Mouse (Mus musculus) CD4-positive, CD25-positive, alpha-beta regulatory T cell, adult 4 months (primary cell): ENCODE results near the gene Sbds. TPM values are rescaled to one million over a fixed set of nuclear protein-coding genes. Genes with fewer than 3 reads are reported as not detected.
"Not testable (repeated sequence)": the region's sequence is repeated elsewhere in the genome, so short reads cannot be mapped to it uniquely, and the experiment has no call there.

Experiments
- ATAC-seq: one replicate; pipeline ENCODE4 v1.8.0; 2017
- polyA plus RNA-seq, 2 experiments: library from polyadenylated mRNA; unstranded; fragments of 100-300 nt; shearing (Covaris generic); gene quantifications; one replicate each; pipeline ENCODE4 v1.2.1; 2017

Gene Sbds
- polyA plus RNA-seq, 2 experiments from 2014 or later = 124 to 164 TPM

DNA sequence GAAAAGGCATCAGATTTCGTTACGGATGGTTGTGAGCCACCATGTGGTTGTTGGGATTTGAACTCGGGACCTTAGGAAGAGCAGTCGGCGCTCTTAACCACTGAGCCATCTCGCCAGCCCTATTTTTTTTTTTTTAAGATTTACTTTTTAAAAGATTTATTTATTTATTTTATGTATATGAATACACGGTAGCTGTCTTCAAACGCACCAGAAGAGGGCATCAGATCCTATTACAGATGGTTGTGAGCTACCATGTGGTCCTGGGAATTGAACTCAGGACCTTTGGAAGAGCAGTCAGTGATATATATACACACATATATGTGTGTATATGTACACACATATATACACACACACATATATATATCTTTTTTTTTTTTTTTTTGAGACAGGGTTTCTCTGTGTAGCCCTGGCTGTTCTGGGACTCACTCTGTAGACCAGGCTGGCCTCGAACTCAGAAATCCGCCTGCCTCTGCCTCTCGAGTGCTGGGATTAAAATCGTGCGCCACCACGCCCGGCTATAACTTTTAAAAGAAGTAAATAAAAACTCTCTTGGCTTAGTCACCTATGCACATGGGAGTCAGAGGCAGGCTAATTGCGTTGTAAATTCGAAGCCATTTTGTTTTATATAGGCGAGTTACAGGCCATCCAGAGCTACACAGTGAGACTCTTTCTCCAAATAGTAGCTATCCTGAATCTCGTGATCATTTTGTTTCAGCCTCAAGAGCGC is 632 bp upstream of the Sbds start:
- not testable (repeated sequence) for ATAC-seq

- ATAC-seq = no peak
Measured at GRCm38 (mm10) chr5:130254164-130255016, 940 bp downstream of the Sbds start.

DNA sequence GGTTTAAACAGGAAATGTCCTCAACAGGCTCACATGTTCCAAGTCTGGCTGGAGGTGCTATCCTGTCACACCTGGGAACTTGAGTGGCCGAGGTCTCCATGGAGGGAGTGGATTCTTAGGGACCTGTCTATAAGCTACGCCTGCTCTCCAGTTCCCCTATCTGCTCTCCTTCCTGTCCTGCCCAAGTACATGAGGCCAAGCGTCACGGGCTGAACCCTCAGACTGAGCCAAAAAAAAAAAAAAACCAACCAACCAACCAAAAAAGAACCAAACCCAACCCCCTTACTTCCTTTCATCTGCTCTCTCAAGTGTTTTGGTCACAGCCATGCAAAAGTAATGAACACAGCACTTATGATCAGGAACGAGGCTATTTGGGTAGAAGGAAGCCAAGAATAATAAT is 7.5 kb downstream of the Sbds start:
- no peak for ATAC-seq

- ATAC-seq = no peak
Measured at GRCm38 (mm10) chr5:130241426-130241825, 13.9 kb downstream of the Sbds start.

DNA sequence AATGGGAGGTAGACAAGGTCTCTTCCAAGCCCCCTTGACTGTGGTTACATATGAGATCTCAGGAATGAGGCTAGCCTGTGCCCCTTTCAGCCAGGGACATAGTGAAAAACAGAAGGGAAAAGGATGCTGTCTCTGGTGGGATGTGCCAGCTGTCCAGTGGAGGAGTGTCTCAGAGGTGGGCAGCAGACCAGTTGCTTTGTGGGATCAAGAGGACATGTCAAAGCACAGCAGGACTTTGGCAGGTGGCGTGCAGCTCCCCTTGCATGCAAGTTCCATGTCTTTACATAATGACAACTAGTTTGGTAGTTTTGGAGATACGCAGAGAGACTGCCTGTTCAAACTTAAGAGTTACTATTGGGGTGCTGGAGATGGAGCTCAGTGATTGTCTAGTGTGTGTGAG is 15.5 kb downstream of the Sbds start:
- no peak for ATAC-seq

- ATAC-seq = no peak
Measured at GRCm38 (mm10) chr5:130239236-130239635, 16.1 kb downstream of the Sbds start.

DNA sequence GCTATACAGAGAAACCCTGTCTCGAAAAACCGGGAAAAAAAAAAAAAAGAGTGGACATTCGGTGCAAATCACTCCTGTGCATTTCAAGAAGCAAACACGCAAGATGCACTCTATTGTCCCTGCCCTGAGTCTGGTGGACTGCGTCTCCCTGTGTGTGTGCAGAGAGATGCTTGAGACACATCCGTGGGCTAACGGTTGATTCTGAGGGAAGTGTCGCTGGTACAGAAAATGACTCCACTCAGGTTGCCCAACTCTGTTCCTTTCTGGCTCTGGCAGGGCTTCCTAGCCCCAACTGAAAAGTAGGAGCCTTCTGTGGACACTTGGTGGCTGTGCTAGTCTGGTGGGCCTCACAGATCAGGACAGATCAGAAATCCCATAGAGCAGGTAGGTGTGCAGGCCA is 19.0 kb downstream of the Sbds start:
- no peak for ATAC-seq

- ATAC-seq = no peak
Measured at GRCm38 (mm10) chr5:130228120-130228519, 27.2 kb downstream of the Sbds start.

- no peak for ATAC-seq
Measured at GRCm38 (mm10) chr5:130226790-130227189, 28.5 kb downstream of the Sbds start.

DNA sequence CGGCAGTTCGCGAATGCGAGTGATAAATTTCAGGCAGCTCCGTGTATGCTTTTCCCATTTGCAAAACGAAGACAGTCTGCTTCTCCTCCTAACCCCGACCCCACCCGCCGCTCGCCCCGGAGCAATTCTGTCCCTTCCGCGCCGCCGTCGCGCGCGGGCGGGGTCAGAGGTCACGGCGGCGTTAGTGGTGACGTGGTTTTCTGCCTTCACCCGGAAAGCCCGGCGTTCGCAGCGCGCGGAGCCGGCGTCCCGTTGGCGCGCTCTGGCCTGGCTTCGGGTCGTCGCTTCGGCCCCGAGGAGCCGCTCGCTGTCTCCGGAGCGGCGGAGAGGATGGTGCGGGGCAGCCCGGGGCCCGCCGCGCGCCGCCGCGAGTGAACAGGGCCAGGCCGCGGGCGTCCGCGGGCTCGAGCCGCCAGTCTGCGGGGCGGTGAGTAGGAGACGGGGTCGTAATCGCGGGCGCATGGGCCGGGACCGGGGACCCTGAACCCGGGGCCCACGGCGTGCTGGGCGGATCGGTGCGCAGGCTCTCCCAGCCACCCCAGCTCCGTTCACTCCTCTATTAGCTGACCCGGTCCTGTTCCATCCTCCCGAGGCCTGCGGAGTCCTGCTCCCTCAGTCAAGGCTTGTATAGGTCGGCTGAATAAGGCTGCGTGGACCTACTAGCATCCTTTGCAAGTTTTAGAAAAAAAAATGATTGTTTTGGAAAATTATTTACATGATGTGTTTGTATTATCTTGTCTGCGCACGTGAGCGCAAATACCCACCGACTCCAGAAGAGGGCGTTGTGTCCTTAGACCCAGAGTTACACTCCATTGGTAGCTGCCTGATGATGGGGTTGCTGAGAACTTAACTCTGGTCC is 33.0 kb downstream of the Sbds start:
- peak; percentile 92 for ATAC-seq

- ATAC-seq = peak; percentile 24
Measured at GRCm38 (mm10) chr5:130221760-130222145, 33.6 kb downstream of the Sbds start.

DNA sequence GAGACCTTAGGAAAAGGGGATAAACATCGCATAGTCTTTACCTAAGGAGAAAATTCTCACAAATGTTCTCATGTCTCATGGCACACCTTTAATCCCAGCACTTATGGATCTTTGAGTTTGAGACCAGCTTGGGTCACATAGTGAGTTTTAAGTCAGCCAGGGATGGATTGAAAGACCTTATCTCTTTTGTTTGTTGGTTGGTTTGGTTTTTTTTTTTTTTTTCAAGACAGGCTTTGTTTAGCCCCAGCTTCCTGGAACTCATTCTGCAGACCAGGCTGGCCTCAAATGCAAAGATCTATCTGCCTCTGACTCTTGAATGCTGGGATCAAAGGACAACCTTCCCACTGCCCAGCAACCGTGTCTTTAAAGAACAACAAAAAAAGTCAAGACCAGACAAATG is 34.0 kb downstream of the Sbds start:
- ATAC-seq = no peak

DNA sequence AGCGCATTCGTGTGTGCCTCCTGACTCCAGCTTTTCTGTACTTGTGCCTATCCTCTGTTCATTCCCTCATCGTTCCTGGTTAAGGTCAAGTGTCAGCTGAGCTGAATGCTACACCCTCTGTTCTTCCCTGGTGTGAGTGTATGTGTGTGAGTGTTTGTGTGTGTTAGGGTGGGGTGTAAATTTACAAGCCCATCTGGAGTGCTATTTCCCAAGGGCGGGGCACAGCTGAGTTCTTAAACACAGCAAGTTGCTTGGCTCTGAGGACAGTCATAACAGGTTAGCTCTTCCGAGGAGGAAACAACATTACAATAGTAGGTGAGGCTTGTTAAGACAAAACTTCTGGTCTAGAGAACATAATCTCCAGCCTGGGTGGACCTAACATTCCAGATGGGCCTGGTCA is 37.0 kb downstream of the Sbds start:
- no peak for ATAC-seq

GRCm38 (mm10) chr5:130217406-130217805 is 37.9 kb downstream of the Sbds start:
- no peak for ATAC-seq

GRCm38 (mm10) chr5:130216781-130217180 is 38.5 kb downstream of the Sbds start, which contains the start of gene Tmem248:
Tmem248 (plus strand) TSS chr5:130217081.
- ATAC-seq = no peak

- no peak for ATAC-seq
Measured at GRCm38 (mm10) chr5:130212956-130213355, 42.4 kb downstream of the Sbds start.

GRCm38 (mm10) chr5:130207299-130207698 is 48.0 kb downstream of the Sbds start:
- no peak for ATAC-seq

DNA sequence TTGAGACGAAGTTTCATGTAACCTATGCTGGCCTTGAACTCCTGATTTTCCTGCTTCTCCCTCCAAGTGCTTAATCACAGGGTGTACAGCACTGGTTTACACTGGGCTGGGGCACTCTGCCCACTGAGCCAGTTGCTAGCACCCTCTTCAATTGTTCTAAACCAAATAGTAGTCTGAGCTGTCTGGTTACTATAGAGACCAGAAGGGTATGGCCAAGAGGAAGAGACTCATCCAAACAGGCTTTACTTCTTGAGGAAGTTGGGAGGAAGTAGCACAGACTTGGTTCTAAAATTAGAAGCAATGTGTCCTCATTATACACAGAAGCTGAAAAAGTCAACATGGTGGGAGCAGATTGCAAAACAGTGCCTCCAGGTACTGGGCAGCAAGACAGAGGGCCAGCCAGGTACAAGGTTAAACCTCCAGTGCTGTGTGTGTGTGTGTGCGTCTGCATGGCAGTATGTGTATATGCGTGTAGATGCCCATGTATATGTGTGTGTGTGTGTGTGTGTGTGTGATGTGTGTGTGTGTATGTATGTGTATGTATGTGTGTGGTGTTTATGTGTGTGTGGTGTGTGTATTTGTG is 49.8 kb downstream of the Sbds start:
- ATAC-seq = no peak

GRCm38 (mm10) chr5:130204560-130204959 is 50.8 kb downstream of the Sbds start:
- peak; percentile 79 for ATAC-seq

DNA sequence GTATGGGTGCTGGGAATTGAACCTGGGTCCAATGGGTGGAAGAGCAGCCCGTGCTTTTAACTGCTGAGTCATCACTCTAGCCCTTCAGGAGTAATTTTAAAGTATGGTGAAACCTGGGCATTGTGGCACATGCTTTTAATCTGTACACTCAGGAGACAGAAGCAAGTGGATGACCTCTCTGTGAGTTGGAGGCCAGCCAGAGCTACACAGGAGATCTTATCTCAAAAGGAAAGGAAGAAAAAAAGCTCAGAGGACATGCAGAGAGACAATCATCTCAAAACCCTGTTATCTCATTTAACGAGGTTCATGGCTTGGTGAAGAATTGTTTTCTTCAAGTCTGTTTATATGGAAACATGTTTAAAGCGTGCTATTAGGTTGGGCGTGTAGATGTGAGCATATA is 51.4 kb downstream of the Sbds start:
- peak; percentile 53 for ATAC-seq

DNA sequence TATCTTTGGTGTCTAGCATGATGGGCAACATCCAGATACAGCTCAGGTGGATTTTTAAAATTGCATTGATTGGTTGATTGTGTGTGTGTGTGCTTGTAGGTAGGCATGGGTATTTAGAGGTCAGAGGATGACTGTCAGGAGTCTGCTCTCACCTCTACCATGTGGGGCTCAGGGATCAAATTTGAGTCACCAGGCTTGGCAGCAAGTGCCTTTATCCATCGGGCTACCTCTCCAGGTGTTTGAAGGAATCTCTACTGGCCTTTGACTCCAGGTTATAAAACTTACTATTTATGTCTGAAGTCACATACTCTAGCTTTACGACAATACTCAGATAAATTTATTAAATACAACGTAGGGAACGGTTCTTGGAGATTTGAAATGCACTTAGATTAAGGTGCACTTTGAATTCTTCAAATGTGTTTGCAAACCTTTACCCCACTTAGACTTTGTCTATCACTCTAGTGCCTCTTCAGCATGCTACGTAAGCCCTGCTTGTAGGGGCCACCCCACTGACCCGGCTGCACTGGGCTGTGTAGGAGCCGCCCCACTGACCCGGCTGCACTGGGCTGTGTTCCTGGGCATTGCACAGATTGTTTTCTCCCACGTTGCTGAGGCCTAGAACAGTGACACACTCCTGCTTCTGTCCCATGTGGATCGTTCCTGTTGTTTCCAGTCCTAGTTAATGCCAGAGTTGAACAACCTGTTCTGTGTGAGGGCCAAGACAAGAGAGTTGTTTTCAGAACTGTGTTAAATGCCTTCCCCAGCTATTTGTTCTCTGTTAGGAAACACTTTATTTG is 54.9 kb downstream of the Sbds start:
- no peak for ATAC-seq

- no peak for ATAC-seq
Measured at GRCm38 (mm10) chr5:130197981-130198380, 57.3 kb downstream of the Sbds start.
